Mouse (Mus musculus): ENCODE data around the gene Kif26a.

GRCm38 (mm10) chr12:112199363-112199762, 53.4 kb downstream of the Kif26a start:
- no peak for TF ChIP-seq CTCF (IDR thresholded peaks at IDR 0.05; ENCODE audit: low read depth)
- no peak for TF ChIP-seq EP300 (IDR thresholded peaks at IDR 0.05; ENCODE audit: low read depth)
